Mouse (Mus musculus): ENCODE data around the gene Slc37a2. TPM values are rescaled to one million over a fixed set of nuclear protein-coding genes. Genes with fewer than 3 reads are reported as not detected.

The Slc37a2 gene
- polyA plus RNA-seq, 1 experiment from 2014 or later = 3.6 TPM

- Histone ChIP-seq H3K9me3 (replicated peaks; ENCODE audit: control insufficient read depth, low read length) (no peaks in the 10 kb centered on the region), H3K36me3 (ENCODE audit: control insufficient read depth, insufficient read depth, low read length) (no peaks in the 10 kb centered on the region), H3K4me3 (replicated peaks; ENCODE audit: low read length) (no peak overlapping the region), H3K9ac (ENCODE audit: low read length) (no peak overlapping the region), H3K4me2 (ENCODE audit: low read depth, low read length) (no peak overlapping the region), H3K27me3 (ENCODE audit: control insufficient read depth, insufficient read depth, low read length) (no peaks in the 10 kb centered on the region; the same call in 1 of the 2 replicates), H3K27ac (ENCODE audit: low read length) (no peak overlapping the region), H3K4me1 (ENCODE audit: control insufficient read depth, insufficient read depth, low read length) (peaks cover 6% of the 10 kb centered on the region; the same call in 1 of the 2 replicates)
- ATAC-seq (ENCODE audit: insufficient read depth, low FRiP score) = no peak
- 36% methylated on average over 3 of the region's 3 CpGs for WGBS
Observed at GRCm38 (mm10) chr9:37248381-37248906, 7.1 kb downstream of the Slc37a2 start.

GRCm38 (mm10) chr9:37247429-37247828, 8.1 kb downstream of the Slc37a2 start:
- Histone ChIP-seq H3K27ac (ENCODE audit: low read length) (no peak overlapping the region), H3K27me3 (ENCODE audit: control insufficient read depth, insufficient read depth, low read length) (no peaks in the 10 kb centered on the region; the same call in 1 of the 2 replicates)
- no peak for ATAC-seq (ENCODE audit: insufficient read depth, low FRiP score)

GRCm38 (mm10) chr9:37245810-37246209, 9.7 kb downstream of the Slc37a2 start:
- no peaks in the 10 kb centered on the region for H3K36me3 ChIP-seq (ENCODE audit: control insufficient read depth, insufficient read depth, low read length)
- no peak overlapping the region for H3K9ac ChIP-seq (ENCODE audit: low read length)
- no peak overlapping the region for H3K4me2 ChIP-seq (ENCODE audit: low read depth, low read length)
- peaks cover 6% of the 10 kb centered on the region; the same call in 1 of the 2 replicates for H3K4me1 ChIP-seq (ENCODE audit: control insufficient read depth, insufficient read depth, low read length)
- H3K4me3 ChIP-seq (replicated peaks; ENCODE audit: low read length) = no peak overlapping the region
- no peaks in the 10 kb centered on the region; the same call in 1 of the 2 replicates for H3K27me3 ChIP-seq (ENCODE audit: control insufficient read depth, insufficient read depth, low read length)
- 71% methylated on average over 1 of the region's 1 CpGs for WGBS
- no peak overlapping the region for H3K27ac ChIP-seq (ENCODE audit: low read length)
- H3K9me3 ChIP-seq (replicated peaks; ENCODE audit: control insufficient read depth, low read length) = no peaks in the 10 kb centered on the region
- peak; percentile 38; the same call in 1 of the 2 replicates for ATAC-seq (ENCODE audit: insufficient read depth, low FRiP score)

More at GRCm38 (mm10) chr9:37247429-37247828, 8.1 kb downstream of the Slc37a2 start:
- Histone ChIP-seq H3K4me1 (ENCODE audit: control insufficient read depth, insufficient read depth, low read length) (peaks cover 6% of the 10 kb centered on the region; the same call in 1 of the 2 replicates), H3K9me3 (replicated peaks; ENCODE audit: control insufficient read depth, low read length) (no peaks in the 10 kb centered on the region), H3K4me2 (ENCODE audit: low read depth, low read length) (no peak overlapping the region), H3K4me3 (replicated peaks; ENCODE audit: low read length) (no peak overlapping the region), H3K9ac (ENCODE audit: low read length) (no peak overlapping the region), H3K36me3 (ENCODE audit: control insufficient read depth, insufficient read depth, low read length) (no peaks in the 10 kb centered on the region)

GRCm38 (mm10) chr9:37245404-37245803, 10.1 kb downstream of the Slc37a2 start:
- no peak overlapping the region for H3K9ac ChIP-seq (ENCODE audit: low read length)
- H3K27me3 ChIP-seq (ENCODE audit: control insufficient read depth, insufficient read depth, low read length) = no peaks in the 10 kb centered on the region; the same call in 1 of the 2 replicates
- H3K4me2 ChIP-seq (ENCODE audit: low read depth, low read length) = no peak overlapping the region
- H3K4me3 ChIP-seq (replicated peaks; ENCODE audit: low read length) = no peak overlapping the region
- no peaks in the 10 kb centered on the region for H3K9me3 ChIP-seq (replicated peaks; ENCODE audit: control insufficient read depth, low read length)
- H3K36me3 ChIP-seq (ENCODE audit: control insufficient read depth, insufficient read depth, low read length) = no peaks in the 10 kb centered on the region
- no peak for ATAC-seq (ENCODE audit: insufficient read depth, low FRiP score)
- H3K4me1 ChIP-seq (ENCODE audit: control insufficient read depth, insufficient read depth, low read length) = peaks cover 6% of the 10 kb centered on the region; the same call in 1 of the 2 replicates
- 41% methylated on average over 2 of the region's 2 CpGs for WGBS
- no peak overlapping the region for H3K27ac ChIP-seq (ENCODE audit: low read length)

DNA sequence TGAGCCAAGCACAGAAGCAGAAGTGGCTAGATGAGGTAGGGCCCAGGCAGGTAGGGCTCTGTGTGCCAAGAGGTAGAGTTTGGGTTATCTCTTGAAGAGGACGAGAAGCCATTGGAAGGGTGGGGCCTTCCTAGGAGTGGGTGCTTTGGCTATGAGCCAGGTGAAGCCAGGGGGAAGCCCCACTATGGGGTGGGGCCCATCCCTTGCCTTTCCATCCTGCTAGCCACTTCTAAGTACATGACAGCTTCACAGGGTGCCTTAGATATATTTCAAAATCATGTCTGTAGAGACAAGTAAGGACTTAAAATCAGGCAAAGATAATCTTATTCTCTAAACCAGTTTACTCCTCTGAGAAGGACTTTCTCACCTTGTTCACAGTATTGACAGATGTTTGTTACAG, 10.9 kb downstream of the Slc37a2 start:
- no peaks in the 10 kb centered on the region; the same call in 1 of the 2 replicates for H3K27me3 ChIP-seq (ENCODE audit: control insufficient read depth, insufficient read depth, low read length)
- ATAC-seq (ENCODE audit: insufficient read depth, low FRiP score) = no peak
- no peak overlapping the region for H3K9ac ChIP-seq (ENCODE audit: low read length)
- no peak overlapping the region for H3K27ac ChIP-seq (ENCODE audit: low read length)
- 38% methylated on average over 1 of the region's 1 CpGs for WGBS
- no peak overlapping the region for H3K4me3 ChIP-seq (replicated peaks; ENCODE audit: low read length)
- no peaks in the 10 kb centered on the region for H3K9me3 ChIP-seq (replicated peaks; ENCODE audit: control insufficient read depth, low read length)
- H3K4me2 ChIP-seq (ENCODE audit: low read depth, low read length) = no peak overlapping the region
- peaks cover 6% of the 10 kb centered on the region; the same call in 1 of the 2 replicates for H3K4me1 ChIP-seq (ENCODE audit: control insufficient read depth, insufficient read depth, low read length)
- H3K36me3 ChIP-seq (ENCODE audit: control insufficient read depth, insufficient read depth, low read length) = no peaks in the 10 kb centered on the region

- Histone ChIP-seq H3K27me3 (ENCODE audit: control insufficient read depth, insufficient read depth, low read length) (no peaks in the 10 kb centered on the region; the same call in 1 of the 2 replicates), H3K27ac (ENCODE audit: low read length) (no peak overlapping the region), H3K4me2 (ENCODE audit: low read depth, low read length) (no peak overlapping the region), H3K36me3 (ENCODE audit: control insufficient read depth, insufficient read depth, low read length) (no peaks in the 10 kb centered on the region), H3K9ac (ENCODE audit: low read length) (no peak overlapping the region), H3K9me3 (replicated peaks; ENCODE audit: control insufficient read depth, low read length) (no peaks in the 10 kb centered on the region), H3K4me3 (replicated peaks; ENCODE audit: low read length) (no peak overlapping the region), H3K4me1 (ENCODE audit: control insufficient read depth, insufficient read depth, low read length) (no peaks in the 10 kb centered on the region)
- WGBS = 81% methylated on average over 3 of the region's 3 CpGs
- ATAC-seq (ENCODE audit: insufficient read depth, low FRiP score) = no peak
Observed at GRCm38 (mm10) chr9:37242764-37243163, 12.8 kb downstream of the Slc37a2 start.

DNA sequence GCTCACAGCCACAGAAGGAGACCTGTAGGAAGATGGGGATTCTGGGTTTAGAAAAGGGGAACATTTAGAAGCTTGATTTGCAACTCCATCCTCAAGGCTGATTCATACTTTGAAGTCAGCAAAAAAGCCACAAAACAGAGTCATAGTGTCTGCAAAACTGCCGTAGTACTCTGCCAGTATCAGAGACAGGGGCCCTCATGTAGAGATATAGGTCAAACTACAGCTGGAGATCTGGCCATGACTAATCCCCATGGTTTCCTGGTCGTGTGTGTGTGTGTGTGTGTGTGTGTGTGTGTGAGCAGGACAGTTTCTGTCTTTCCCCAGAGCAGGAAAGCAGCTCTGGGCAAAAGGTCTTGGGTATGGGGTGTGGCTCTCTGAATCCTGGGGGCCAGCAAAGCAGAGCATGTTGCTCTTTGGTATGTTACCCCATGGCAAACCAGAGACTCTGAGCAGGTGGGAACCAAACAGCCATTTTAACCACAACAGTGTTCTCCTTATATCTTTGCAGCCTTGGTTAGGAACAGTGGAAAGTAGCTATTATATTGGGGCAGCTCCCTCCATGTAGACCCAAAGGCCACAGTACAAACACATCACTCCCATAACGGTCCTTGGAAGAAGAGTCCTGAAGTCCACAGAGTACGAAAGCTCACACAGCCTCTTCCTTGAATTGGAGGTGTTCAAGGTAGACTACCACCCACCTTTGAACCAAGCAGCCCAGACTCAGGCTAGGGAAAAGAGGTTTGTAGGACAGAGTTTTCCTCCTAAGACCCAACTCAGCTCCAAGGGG, 19.4 kb downstream of the Slc37a2 start:
- Histone ChIP-seq H3K36me3 (ENCODE audit: control insufficient read depth, insufficient read depth, low read length) (no peaks in the 10 kb centered on the region), H3K9me3 (replicated peaks; ENCODE audit: control insufficient read depth, low read length) (no peaks in the 10 kb centered on the region), H3K27me3 (ENCODE audit: control insufficient read depth, insufficient read depth, low read length) (no peaks in the 10 kb centered on the region), H3K9ac (ENCODE audit: low read length) (no peak overlapping the region), H3K4me1 (ENCODE audit: control insufficient read depth, insufficient read depth, low read length) (0 out of 2 replicates have a peak, but pooled peaks cover 3% of the 10 kb centered on the region), H3K27ac (ENCODE audit: low read length) (no peak overlapping the region), H3K4me2 (ENCODE audit: low read depth, low read length) (no peak overlapping the region), H3K4me3 (replicated peaks; ENCODE audit: low read length) (no peak overlapping the region)
- ATAC-seq (ENCODE audit: insufficient read depth, low FRiP score) = peak; percentile 37; the same call in 1 of the 2 replicates
- WGBS = 59% methylated on average over 4 of the region's 4 CpGs

- 68% methylated on average over 22 of the region's 22 CpGs for WGBS
- no peak overlapping the region for H3K4me2 ChIP-seq (ENCODE audit: low read depth, low read length)
- H3K9ac ChIP-seq (ENCODE audit: low read length) = no peak overlapping the region
- H3K4me3 ChIP-seq (replicated peaks; ENCODE audit: low read length) = no peak overlapping the region
- no peaks in the 10 kb centered on the region for H3K9me3 ChIP-seq (replicated peaks; ENCODE audit: control insufficient read depth, low read length)
- H3K27ac ChIP-seq (ENCODE audit: low read length) = no peak overlapping the region
- no peak for ATAC-seq (ENCODE audit: insufficient read depth, low FRiP score)
- no peaks in the 10 kb centered on the region for H3K27me3 ChIP-seq (ENCODE audit: control insufficient read depth, insufficient read depth, low read length)
- no peaks in the 10 kb centered on the region for H3K36me3 ChIP-seq (ENCODE audit: control insufficient read depth, insufficient read depth, low read length)
- H3K4me1 ChIP-seq (ENCODE audit: control insufficient read depth, insufficient read depth, low read length) = 0 out of 2 replicates have a peak, but pooled peaks cover 3% of the 10 kb centered on the region
Observed at GRCm38 (mm10) chr9:37232201-37233195, 23.0 kb downstream of the Slc37a2 start.
